Mouse (Mus musculus): Measurements from ENCODE around the gene Abraxas2.

- TF ChIP-seq CTCF (IDR thresholded peaks at IDR 0.05) (no peak), EP300 (IDR thresholded peaks at IDR 0.05; ENCODE audit: insufficient read depth, low read depth, low read length) (no peak)
Observed at GRCm38 (mm10) chr7:132921971-132922370, 62.9 kb downstream of the Abraxas2 start.
